Mouse (Mus musculus) olfactory bulb, adult 2 months (tissue): ENCODE measurements around the gene Stub1. TPM values are rescaled to one million over a fixed set of nuclear protein-coding genes. Genes with fewer than 3 reads are reported as not detected.

Experiments used
- H3K27ac ChIP-seq: fragments of 200-500 bp; 2 replicates; pipeline ENCODE4 v1.5.1; 2012; ENCODE audit warnings: low read depth, low read length; ENCODE audit not compliant: insufficient read depth
- H3K4me1 ChIP-seq: fragments of 200-500 bp; 2 replicates; pipeline ENCODE4 v1.6.1; 2012; ENCODE audit warnings: low read length; ENCODE audit not compliant: control insufficient read depth, insufficient read depth
- H3K4me3 ChIP-seq: fragments of 200-500 bp; 2 replicates; pipeline ENCODE4 v1.5.1; 2012; ENCODE audit warnings: mild to moderate bottlenecking, low read depth, low read length, moderate library complexity; ENCODE audit not compliant: insufficient read depth
- CTCF ChIP-seq: fragments of 200-500 bp; IDR thresholded peaks from 2 replicates; pipeline ENCODE4 v1.5.1; 2012; ENCODE audit warnings: low read depth, mild to moderate bottlenecking, low read length, moderate library complexity; ENCODE audit not compliant: insufficient read depth
- POLR2A ChIP-seq: fragments of 200-500 bp; IDR thresholded peaks from 2 replicates; pipeline ENCODE4 v1.6.1; 2012; ENCODE audit warnings: mild to moderate bottlenecking, low read depth, low read length, moderate library complexity; ENCODE audit not compliant: insufficient read depth
- WGBS: fragments of 180-500 bp; shearing (Covaris S2); methylation state at CpG from one replicate; pipeline ENCODE4 v1.1.7; 2018; 5-methylcytosine and 5-hydroxymethylcytosine counted together
- polyA plus RNA-seq: library from polyadenylated mRNA; stranded (reverse); fragments of >200 nt; gene quantifications from 2 replicates; pipeline ENCODE4 v1.2.4, GENCODE M21; 2012; ENCODE audit warnings: low replicate concordance; ENCODE audit not compliant: missing spikeins, insufficient read depth, insufficient read length

The Stub1 gene
- polyA plus RNA-seq = not detected in 2 replicates

DNA sequence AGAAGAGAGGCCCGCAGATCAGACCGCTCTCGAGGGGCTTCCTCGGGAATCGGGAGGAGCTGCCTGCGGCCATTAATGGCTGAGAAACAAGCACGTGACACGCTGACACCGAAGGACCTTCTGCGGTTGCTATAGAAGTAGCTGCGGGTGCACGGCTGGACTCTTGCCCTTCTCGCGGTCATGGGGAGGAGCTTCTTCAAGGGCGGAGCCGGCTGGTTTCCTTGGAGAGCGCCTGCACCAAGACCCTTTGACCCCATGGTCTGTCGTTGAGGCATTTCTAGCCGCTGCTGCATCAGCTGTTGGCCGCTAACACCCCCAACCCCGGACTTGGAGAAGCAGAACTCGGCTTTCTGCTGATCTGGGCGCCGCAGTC lies at the start of gene Stub1:
Gene Stub1, minus strand, starts transcription at position 114 of the 373 bp plus-strand sequence.
- no peak for TF ChIP-seq POLR2A
- Histone ChIP-seq H3K27ac (peak within 1 kb of the TSS; percentile 97), H3K4me1 (peaks cover 70% of the 10 kb centered on the region), H3K4me3 (peak within 1 kb of the TSS; percentile 81)
- WGBS = under 1% methylated on average over 24 of the region's 24 CpGs

DNA sequence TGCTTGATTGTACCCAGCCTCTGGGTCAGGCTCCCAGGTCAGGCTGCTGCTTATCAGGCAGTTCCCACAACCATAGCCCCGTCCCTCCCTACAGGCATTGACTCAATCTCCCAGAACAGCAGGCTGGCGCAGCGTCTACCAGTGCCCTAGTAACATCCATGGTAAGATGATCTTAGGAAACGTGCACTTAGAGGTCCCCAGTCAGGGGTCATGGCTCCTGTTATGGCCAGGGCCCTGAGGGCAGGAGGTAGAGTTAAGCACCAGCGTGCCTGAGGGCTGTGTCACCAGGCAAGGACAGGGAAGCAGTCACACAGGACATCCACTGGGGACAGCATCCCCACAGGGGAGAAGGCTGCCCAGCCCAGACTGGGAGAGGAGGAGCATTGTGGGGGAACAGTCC lies 49.1 kb upstream of the Stub1 start:
- Histone ChIP-seq H3K4me3 (no peak overlapping the region), H3K4me1 (peaks cover 12% of the 10 kb centered on the region), H3K27ac (no peak overlapping the region)
- WGBS = 65% methylated on average over 5 of the region's 5 CpGs
- no peak for TF ChIP-seq CTCF
- no peak for TF ChIP-seq POLR2A

DNA sequence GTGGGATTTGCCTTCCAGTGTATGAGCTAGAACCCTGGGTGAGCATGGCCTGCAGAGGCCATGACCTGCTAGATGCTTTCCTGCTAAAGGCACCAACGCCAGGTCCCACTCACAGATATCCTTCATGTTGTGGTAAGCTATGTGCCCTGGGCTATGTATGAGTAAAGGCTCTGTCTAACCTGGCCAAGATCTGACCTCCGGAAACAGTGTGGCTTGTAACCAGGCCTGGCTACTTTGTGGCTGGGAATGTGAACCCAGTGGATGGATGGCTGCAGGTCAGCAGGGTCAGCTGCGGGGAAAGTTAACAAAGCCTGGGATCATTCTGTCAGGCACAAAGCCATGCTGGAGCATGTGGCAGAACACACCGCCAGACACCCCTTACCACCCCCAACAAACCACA lies 48.5 kb upstream of the Stub1 start:
- TF ChIP-seq POLR2A (no peak), CTCF (no peak)
- Histone ChIP-seq H3K27ac (no peak overlapping the region), H3K4me1 (peaks cover 18% of the 10 kb centered on the region), H3K4me3 (no peak overlapping the region)
- 56% methylated on average over 4 of the region's 4 CpGs for WGBS

DNA sequence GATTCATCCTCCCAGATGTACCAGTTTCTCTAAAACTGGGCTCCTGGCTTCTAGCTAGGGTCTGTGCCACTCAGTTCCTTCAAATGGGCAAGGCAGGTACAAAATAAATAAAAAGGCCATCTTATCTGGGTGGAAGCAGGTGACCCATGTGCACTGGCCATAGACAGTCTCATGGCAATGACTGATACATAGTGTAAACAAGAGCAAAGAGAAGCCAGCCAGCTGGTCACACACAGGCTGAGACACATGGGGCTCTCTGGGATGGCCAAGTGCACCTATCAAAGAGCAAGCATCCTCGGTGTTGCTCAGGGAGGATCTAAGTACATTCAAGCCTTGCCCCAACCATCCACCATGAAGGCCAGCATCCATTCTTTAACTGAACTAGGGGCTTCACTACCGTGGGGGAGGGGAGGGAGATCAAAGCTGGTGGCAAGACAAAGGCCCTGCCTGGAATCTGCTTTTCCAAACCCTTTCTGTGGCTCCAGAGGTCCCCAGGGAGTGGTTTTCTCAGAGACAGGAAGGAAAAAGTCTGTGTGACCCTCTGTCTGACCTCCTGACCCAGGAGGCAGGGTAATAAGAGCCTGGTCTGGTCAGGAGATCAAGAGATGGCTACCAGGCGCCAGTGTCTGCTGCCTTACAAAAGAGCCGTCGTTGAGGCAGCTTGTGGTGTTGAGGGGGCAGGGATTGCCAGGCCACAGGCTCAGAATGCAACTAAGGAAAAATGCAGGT lies 47.9 kb upstream of the Stub1 start:
- TF ChIP-seq CTCF = no peak
- no peak for TF ChIP-seq POLR2A
- Histone ChIP-seq H3K4me1 (peaks cover 24% of the 10 kb centered on the region), H3K4me3 (no peak overlapping the region), H3K27ac (no peak overlapping the region)
- WGBS = 26% methylated on average over 5 of the region's 5 CpGs

DNA sequence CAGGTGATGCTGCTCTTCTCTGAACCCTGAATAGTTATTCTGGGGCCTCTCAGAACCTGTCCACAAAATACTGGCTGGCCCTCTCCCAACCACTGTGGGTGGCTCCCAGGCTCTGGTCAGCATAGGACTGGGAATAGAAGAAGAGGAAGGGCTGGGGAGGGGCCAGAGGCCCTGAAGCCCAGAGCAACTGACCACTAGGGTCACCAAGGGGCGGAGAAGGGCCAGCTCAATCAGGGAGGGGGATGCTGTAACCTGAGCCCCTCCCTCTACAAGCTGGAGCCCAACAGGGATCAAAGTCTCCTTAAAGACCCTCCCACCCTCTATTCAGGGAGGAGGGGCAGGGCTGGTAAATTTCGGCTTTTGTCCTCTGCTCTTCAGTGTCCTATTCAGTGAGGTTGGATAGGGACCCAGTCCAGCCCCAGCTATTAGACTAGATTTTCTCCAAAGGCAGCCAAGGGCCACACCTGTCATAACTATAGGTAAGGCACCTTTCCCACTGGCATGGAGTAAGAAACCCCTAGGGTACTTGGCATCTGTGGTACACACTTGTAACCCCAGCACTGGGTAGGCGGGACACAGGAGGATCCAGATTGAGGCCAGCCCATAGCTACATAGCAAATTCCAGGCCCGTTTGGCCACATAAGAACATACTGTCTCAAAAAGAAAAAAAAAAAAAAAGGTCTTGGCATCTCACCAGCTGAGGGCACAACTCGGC lies 47.1 kb upstream of the Stub1 start, which contains the start of gene Wfikkn1:
Gene Wfikkn1, minus strand, starts transcription at position 663 of the 715 bp plus-strand sequence.
- WGBS = 37% methylated on average over 5 of the region's 5 CpGs
- peaks cover 27% of the 10 kb centered on the region for H3K4me1 ChIP-seq
- H3K27ac ChIP-seq = no peak within 1 kb of the TSS
- TF ChIP-seq CTCF (no peak), POLR2A (no peak)
- no peak within 1 kb of the TSS for H3K4me3 ChIP-seq

DNA sequence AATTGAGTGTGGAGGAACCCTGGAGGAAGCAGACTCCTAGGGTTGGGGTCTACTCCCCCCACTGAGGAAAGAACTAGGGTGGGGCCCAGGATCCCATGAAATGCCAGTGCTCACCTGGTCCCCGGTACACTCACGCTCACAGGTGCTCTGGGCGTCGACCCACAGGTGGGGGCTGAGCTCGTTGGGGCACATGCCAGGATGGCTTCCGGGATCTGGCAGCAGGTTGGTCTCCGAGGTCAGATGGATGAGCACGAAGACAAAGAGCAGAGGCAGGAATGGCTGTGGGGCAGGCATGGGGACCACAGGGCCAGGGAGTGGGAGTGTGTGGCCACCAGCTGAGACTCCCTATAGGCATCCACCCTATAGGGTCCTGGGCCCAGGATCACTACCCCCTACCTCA lies 46.5 kb upstream of the Stub1 start:
- H3K4me3 ChIP-seq = no peak overlapping the region
- TF ChIP-seq POLR2A (no peak), CTCF (no peak)
- H3K27ac ChIP-seq = no peak overlapping the region
- WGBS = 73% methylated on average over 8 of the region's 8 CpGs
- H3K4me1 ChIP-seq = peaks cover 27% of the 10 kb centered on the region

DNA sequence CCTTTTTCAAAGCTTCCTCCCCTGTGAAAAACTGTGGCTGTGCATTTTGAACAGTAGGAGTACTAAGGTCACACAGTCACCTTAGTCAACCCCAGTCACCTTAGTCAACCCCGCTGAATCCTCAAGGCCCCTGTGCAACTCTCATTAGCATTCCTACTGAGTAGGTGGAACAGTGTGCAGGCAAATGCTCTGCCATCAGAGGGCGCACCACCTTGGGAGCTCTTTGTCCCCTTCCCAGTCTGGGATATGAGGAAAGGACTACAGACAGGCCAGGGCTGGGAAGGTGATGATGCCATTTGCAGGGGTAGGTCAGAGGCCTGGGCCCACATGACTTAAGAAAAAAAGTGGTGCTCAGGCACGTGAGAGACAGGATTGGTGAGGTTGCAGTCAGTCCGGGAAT lies 46.1 kb upstream of the Stub1 start:
- H3K4me3 ChIP-seq = no peak overlapping the region
- WGBS = 56% methylated on average over 4 of the region's 4 CpGs
- peaks cover 27% of the 10 kb centered on the region for H3K4me1 ChIP-seq
- TF ChIP-seq CTCF (no peak), POLR2A (no peak)
- H3K27ac ChIP-seq = no peak overlapping the region

DNA sequence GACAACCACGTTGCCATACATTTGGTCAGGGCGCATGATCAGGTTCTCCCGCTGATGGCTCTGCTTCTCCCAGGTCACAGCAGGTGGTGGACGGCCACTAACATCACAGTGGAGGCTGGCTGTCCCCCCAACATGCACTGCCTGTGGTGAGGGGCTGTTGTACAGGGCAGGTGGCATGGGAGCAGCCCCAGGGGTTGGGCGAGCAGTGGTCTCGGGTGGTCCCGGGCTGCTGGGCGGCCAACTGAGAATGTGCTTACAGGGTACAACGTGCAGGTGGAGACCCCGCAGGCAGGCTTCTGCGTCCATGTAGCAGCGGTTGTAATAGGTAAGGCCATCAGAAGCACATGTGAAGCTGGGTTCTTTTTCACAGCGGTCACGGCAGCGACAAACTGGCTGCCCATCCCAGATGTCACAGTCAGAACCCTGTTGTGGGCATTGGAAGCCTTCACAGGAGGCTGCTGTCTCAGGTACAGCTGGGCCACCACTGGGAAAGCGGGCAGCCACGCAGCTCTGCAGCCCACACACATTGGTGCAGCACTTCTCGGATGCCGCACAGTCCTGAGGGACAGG lies 45.5 kb upstream of the Stub1 start:
- Histone ChIP-seq H3K4me3 (no peak overlapping the region), H3K27ac (no peak overlapping the region), H3K4me1 (peaks cover 30% of the 10 kb centered on the region)
- TF ChIP-seq CTCF (no peak), POLR2A (no peak)
- WGBS = 90% methylated on average over 19 of the region's 19 CpGs
